Mouse (Mus musculus): Measurements from ENCODE around the gene U2af1. TPM values are rescaled to one million over a fixed set of nuclear protein-coding genes. Genes with fewer than 3 reads are reported as not detected.

U2af1 gene
- total and polyA plus RNA-seq, 3 experiments = 211 to 928 (median 498) TPM

DNA sequence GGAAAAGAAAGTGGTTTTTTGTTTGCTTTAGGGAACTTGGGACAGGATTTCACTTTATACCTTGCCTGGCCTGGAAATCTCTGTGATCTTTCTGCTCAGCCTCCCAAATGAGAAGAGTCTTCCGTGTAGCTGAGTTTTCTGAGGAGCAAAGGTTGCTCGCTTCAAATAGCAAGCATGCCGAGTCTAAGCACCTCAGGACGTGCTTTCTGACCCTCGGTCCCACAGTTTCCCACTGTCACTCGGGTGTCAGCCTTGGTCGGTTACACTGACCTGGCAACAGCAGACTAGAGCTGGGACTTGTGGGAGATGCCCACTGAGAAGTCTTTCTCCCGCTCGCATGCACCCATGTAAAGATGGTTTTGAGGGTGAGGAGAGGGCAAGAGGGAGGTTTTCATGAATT lies 60.7 kb downstream of the U2af1 start:
- no peak overlapping the region for H3K9ac ChIP-seq (ENCODE audit: control insufficient read depth, low read depth, low read length, poor library complexity, severe bottlenecking)
- no peak overlapping the region for H3K4me3 ChIP-seq (ENCODE audit: control insufficient read depth in 1 of 2, insufficient read depth in 1 of 2, low read depth in 2 of 2, low read length in 2 of 2)
- H3K4me1 ChIP-seq (ENCODE audit: control insufficient read depth in 1 of 2, insufficient read depth in 2 of 2, low read length in 2 of 2) = no peaks in the 10 kb centered on the region
- TF ChIP-seq RAD21 (IDR thresholded peaks at IDR 0.05; ENCODE audit: low read depth, low read length) = no peak
- no peak for TF ChIP-seq USF2 (IDR thresholded peaks at IDR 0.05; ENCODE audit: borderline replicate concordance in 1 of 2, insufficient read depth in 1 of 2, low read depth in 1 of 2, low read length in 2 of 2)
- no peak for TF ChIP-seq UBTF (IDR thresholded peaks at IDR 0.05; ENCODE audit: borderline replicate concordance, insufficient read depth, low read depth, low read length)
- no peak for TF ChIP-seq MAFK (IDR thresholded peaks at IDR 0.05; ENCODE audit: borderline replicate concordance, low read depth, low read length)
- no peak for TF ChIP-seq EP300 (IDR thresholded peaks at IDR 0.05; ENCODE audit: low read depth in 1 of 2, low read length in 2 of 2)
- no peak for TF ChIP-seq NRF1 (IDR thresholded peaks at IDR 0.05; ENCODE audit: insufficient read depth, low read depth, low read length, poor library complexity, severe bottlenecking)
- TF ChIP-seq MAZ (IDR thresholded peaks at IDR 0.05; ENCODE audit: low read depth, low read length) = no peak
- no peak for TF ChIP-seq TBP (IDR thresholded peaks at IDR 0.05; ENCODE audit: low read depth, low read length)
- no peak for TF ChIP-seq TCF12 (IDR thresholded peaks at IDR 0.05; ENCODE audit: low read depth, low read length)
- no peak for TF ChIP-seq NELFE (IDR thresholded peaks at IDR 0.05; ENCODE audit: low read depth, low read length)
- TF ChIP-seq KAT2A (conservative IDR thresholded peaks at IDR 0.05; ENCODE audit: low read depth, low read length) = no peak
- TF ChIP-seq ETS1 (IDR thresholded peaks at IDR 0.05; ENCODE audit: low read depth, low read length) = no peak
- no peak for TF ChIP-seq POLR2AphosphoS5 (IDR thresholded peaks at IDR 0.05; ENCODE audit: borderline replicate concordance, low read depth, low read length)
- no peak for TF ChIP-seq CTCF (IDR thresholded peaks at IDR 0.05 in 2 of 3, conservative IDR thresholded peaks at IDR 0.05 in 1 of 3; ENCODE audit: control insufficient read depth in 1 of 3, insufficient read depth in 1 of 3, low read depth in 2 of 3, low read length in 3 of 3, poor library complexity in 1 of 3, severe bottlenecking in 1 of 3)
- no peak for TF ChIP-seq SMC3 (IDR thresholded peaks at IDR 0.05; ENCODE audit: low read depth, low read length)
- no peak for TF ChIP-seq SIN3A (IDR thresholded peaks at IDR 0.05; ENCODE audit: low read length)
- no peak for TF ChIP-seq ZC3H11A (IDR thresholded peaks at IDR 0.05; ENCODE audit: low read depth, low read length)
- TF ChIP-seq USF1 (IDR thresholded peaks at IDR 0.05; ENCODE audit: low read depth, low read length) = no peak
- TF ChIP-seq CHD1 (IDR thresholded peaks at IDR 0.05; ENCODE audit: low read depth, low read length) = no peak
- H3K79me2 ChIP-seq (ENCODE audit: control insufficient read depth, insufficient read depth, low read length, poor library complexity) = no peaks in the 10 kb centered on the region
- H3K36me3 ChIP-seq (ENCODE audit: control insufficient read depth in 1 of 2, insufficient read depth in 2 of 2, low read length in 2 of 2) = no peaks in the 10 kb centered on the region
- no peak for DNase-seq (ENCODE audit: low read depth, low spot score)
- no peak overlapping the region for H3K27ac ChIP-seq (ENCODE audit: control insufficient read depth, low read depth, low read length)
- no peaks in the 10 kb centered on the region for H3K27me3 ChIP-seq (ENCODE audit: control insufficient read depth in 1 of 2, insufficient read depth in 2 of 2, low read length in 2 of 2)
- H3K9me3 ChIP-seq (replicated peaks; ENCODE audit: insufficient read depth, low read length) = no peaks in the 10 kb centered on the region

Other genes with a start within 250 kb of the U2af1 start
- 104 and 118 TPM in 2 replicates for gene Wdr4, start 138.9 kb downstream of the U2af1 start, total RNA-seq (2012; rRNA removed)
- 100 to 1,000 TPM in 1 of 2 experiments, not detected in 1; 109 TPM for gene Wdr4, start 138.9 kb downstream of the U2af1 start, polyA plus RNA-seq (2012; ENCODE audit: insufficient read depth in 1 of 2, insufficient read length in 2 of 2, low read depth in 1 of 2, low replicate concordance in 2 of 2, missing spikeins in 1 of 2)
- 189 and 198 TPM in 2 replicates for gene Ndufv3, start 138.8 kb downstream of the U2af1 start, total RNA-seq (2012; rRNA removed)
- gene Ndufv3, start 138.8 kb downstream of the U2af1 start, polyA plus RNA-seq (2012; ENCODE audit: insufficient read depth in 1 of 2, insufficient read length in 2 of 2, low read depth in 1 of 2, low replicate concordance in 2 of 2, missing spikeins in 1 of 2) = 1,000 to 10,000 TPM in 1 of 2 experiments, 100 to 1,000 TPM in 1; 158 to 1,046 TPM
- gene Pknox1, start 94.2 kb downstream of the U2af1 start, total RNA-seq (2012; rRNA removed) = 13.2 and 16.1 TPM in 2 replicates
- gene Pknox1, start 94.2 kb downstream of the U2af1 start, polyA plus RNA-seq (2012; ENCODE audit: insufficient read depth in 1 of 2, insufficient read length in 2 of 2, low read depth in 1 of 2, low replicate concordance in 2 of 2, missing spikeins in 1 of 2) = 10 to 100 TPM; 13.6 to 34.1 TPM
- gene Cbs, start 21.7 kb downstream of the U2af1 start, total RNA-seq (2012; rRNA removed) = 11.2 and 13.7 TPM in 2 replicates
- 10 to 100 TPM in 1 of 2 experiments, not detected in 1; 16.8 TPM for gene Cbs, start 21.7 kb downstream of the U2af1 start, polyA plus RNA-seq (2012; ENCODE audit: insufficient read depth in 1 of 2, insufficient read length in 2 of 2, low read depth in 1 of 2, low replicate concordance in 2 of 2, missing spikeins in 1 of 2)
- gene Cryaa, start 18.9 kb upstream of the U2af1 start, total RNA-seq (2012; rRNA removed) = not detected in 2 replicates
- not detected for gene Cryaa, start 18.9 kb upstream of the U2af1 start, polyA plus RNA-seq (2012; ENCODE audit: insufficient read depth in 1 of 2, insufficient read length in 2 of 2, low read depth in 1 of 2, low replicate concordance in 2 of 2, missing spikeins in 1 of 2)
- gene Sik1, start 196.9 kb upstream of the U2af1 start, total RNA-seq (2012; rRNA removed) = 4.7 and 5.5 TPM in 2 replicates
- 10 to 100 TPM in 1 of 2 experiments, not detected in 1; 10.4 TPM for gene Sik1, start 196.9 kb upstream of the U2af1 start, polyA plus RNA-seq (2012; ENCODE audit: insufficient read depth in 1 of 2, insufficient read length in 2 of 2, low read depth in 1 of 2, low replicate concordance in 2 of 2, missing spikeins in 1 of 2)

Measured in MEL (cell line).